Mouse (Mus musculus) thymus, adult 2 months (tissue): ENCODE data around the gene Arl5c.

Experiments
- CTCF ChIP-seq: fragments of 200-500 bp; IDR thresholded peaks from 2 replicates; pipeline ENCODE4 v1.5.1; 2012; ENCODE audit warnings: mild to moderate bottlenecking, control low read depth, low read length, moderate library complexity, borderline replicate concordance; ENCODE audit not compliant: control insufficient read depth, poor library complexity, insufficient read depth; ENCODE audit errors: extremely low read depth
- POLR2A ChIP-seq: fragments of 200-500 bp; IDR thresholded peaks from 2 replicates; pipeline ENCODE4 v1.6.1; 2012; ENCODE audit warnings: mild to moderate bottlenecking, low read length, control low read depth, moderate library complexity; ENCODE audit not compliant: control insufficient read depth, poor library complexity, insufficient read depth; ENCODE audit errors: extremely low read depth

DNA sequence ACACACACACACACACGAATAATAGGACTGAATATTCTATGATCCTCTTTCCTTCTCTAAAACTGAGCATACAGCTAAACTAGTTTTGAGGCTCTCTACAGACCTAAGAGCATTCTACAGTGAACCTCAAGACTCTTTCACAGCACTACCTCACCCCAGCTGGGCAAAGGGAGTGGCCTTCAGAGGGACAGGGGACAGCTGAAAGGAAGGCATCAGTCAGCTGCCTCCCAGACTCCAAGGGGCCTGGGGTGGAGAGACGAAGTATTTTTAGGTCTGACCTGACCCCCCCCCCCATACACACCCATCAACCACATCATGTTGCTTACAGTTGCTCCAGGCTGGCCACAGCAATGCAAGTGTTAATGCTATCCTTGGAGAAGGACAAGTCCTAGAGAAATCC is 25.1 kb upstream of the Arl5c start:
- TF ChIP-seq CTCF: no peak
- no peak for TF ChIP-seq POLR2A
